Mouse (Mus musculus) Muller cell, postnatal 12 days (primary cell): ENCODE measurements around the gene Castor1.
"Not testable (repeated sequence)": the region's sequence is repeated elsewhere in the genome, so short reads cannot be mapped to it uniquely, and the experiment has no call there.

ENCODE experiments used
- DNase-seq: peaks from one replicate; pipeline ENCODE4 v3.0.0-alpha.2; 2015; ENCODE audit errors: inconsistent ontology term

Gene Castor1

DNA sequence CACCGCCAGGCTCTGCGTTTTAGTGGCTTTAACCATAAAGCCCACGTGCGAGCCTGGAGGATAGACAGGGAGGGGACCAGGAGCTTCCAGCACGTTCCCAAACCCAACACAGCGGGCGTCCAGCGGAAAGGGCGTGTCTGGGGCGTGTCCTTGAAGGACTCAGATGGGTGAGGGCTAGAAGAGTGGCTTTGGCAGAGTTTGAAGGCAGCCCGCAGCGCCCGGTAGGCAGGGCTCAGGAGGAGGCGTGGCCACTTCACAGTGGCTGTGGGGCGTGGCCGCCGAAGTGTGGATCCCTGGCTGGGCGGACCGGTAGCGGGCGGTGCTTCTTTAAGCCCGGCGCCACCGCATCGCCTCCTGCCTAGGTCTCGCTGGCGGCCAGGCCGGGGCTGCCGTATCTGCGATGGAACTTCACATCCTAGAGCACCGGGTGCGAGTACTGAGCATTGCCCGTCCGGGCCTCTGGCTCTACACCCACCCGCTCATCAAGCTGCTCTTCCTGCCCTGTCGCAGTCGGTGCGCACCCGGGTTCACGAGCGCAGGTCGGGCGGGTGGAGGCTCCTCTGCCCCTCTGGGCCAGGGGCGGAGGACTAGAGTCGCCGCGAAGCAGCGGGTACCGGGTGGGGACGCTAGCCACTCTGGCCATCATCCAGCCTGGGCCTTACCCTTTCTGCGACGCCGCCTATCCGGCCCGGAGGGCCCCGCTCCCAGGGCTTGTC, at the start of gene Castor1:
Gene Castor1 (plus strand): TSS at position 312 of the 716 bp plus-strand sequence.
- peak; percentile 93 for DNase-seq

DNA sequence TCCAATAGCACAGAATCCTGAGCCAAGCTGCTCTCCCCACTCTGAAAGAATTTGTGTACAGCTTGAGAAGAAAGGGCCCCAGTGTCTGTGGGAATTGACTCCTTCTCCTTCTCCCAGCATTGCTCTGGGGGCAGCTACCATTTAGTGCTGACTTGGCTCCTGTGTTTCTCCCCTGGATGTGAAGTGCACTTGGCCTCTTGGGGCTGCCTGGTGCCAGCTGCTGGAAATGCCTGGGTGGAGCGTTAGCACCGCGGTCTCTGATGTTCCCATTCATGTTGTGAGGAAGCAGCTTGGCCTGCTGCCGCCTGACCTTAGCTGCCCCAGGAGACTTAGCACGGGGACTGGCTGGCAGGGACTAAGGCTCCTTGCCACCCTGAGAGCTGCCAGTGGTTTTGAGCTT, 43.4 kb upstream of the Castor1 start:
- peak; percentile 72 for DNase-seq

DNA sequence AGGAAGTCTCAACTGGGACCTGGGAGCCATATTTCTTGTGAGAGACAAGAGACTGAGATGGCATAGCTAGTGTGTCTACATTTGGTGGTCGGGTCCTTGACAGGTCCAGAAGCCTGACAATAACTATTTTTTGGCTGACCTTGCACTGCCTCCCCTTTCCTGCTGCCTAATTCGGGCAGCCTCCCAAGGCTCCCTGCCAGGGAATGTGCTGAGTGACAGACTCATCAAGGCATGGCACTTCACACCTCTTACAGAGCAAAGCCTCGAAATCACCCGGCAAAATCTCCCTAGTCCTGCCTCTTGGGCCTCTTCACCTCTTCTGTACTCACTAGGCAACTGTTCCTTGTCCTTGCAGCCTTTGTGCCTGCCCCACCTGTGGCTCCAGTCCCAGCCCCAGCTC, 40.3 kb upstream of the Castor1 start:
- DNase-seq, result peak; percentile 63

DNA sequence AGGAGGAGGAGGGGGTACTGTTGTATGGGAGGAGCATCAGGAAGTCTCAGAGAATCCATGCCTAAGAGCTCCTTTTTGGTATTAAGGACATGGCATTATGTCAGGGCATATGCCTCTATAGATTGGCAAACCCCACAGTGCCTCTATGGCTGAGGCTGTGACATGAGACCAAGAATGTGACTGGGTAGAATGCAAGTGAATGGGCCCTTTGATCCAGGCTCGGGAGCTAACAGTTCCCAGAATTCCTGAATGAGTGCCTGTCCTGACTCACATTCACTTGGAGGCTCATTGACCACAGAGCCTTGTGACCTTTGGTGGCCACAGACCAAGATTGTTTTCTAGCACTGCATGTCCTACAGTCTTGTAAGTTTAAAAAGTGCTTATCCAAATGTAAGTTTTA, 36.0 kb upstream of the Castor1 start:
- peak; percentile 94 for DNase-seq

DNA sequence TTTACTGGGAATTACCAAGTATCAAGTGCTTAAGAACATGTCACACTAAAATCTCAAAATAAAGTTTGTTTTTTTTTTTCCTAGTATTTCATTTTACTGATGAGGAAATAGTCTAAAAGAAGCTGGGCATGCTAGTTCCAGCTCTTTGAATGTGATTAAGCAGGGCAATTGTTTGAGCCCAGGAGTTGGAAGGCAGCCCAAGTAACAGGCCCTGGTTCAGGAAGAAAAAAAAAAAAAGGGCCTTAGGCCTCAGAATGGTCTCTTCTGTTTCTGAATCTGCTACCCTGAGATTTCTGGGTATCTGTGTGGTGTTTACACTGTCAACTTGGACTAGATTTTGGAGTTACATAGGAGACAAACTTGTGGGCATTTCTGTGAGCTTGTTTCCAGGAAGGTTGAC, 34.5 kb upstream of the Castor1 start:
- DNase-seq, result peak; percentile 77

DNA sequence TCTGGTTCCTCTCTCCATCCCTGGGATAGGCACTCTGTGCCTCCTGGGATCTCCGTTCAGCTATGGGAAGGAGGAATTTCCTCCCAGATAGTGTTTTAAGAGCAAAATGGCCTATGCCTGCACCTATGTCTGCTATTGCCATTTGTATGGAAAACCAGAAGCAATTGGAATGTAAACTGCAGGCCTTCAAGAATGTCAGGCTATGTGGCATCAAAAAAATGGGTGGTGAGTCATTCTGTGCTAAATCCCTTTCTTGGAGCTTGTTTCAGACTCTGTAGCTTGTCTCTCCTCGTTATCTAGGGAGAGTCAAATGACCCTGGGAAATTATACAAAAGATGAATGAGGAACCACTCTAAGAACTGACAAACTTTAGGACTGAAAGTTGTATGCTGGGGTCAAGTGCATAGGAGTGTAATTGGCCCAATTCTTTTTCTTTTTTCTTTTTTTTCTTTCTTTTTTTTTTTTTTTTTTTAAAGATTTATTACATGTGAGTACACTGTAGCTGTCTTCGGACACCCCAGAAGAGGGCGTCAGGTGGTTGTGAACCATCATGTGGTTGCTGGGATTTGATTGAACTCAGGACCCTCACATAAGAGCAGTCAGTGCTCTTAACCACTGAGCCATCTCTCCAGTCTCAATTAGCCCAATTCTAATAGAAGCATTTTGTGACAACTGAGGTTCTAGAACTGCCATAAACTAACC, 33.6 kb upstream of the Castor1 start:
- peak; percentile 81 for DNase-seq

DNA sequence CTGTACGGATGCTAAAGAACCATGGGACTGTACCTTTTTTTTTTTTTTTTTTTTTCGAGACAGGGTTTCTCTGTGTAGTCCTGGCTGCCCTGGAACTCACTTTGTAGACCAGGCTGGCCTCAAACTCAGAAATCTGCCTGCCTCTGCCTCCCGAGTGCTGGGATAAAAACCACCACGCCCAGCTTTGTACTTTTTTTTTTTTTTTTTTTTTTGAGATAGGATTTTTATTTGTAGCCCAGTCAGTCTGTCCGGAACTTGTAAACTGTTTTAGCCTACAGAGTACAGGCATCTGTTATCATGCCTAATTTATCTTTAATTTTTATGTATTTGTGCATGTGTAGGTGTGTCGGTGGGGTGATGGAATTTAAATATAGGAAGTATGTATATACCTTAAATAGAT, 32.5 kb upstream of the Castor1 start:
- DNase-seq, result not testable (repeated sequence)

DNA sequence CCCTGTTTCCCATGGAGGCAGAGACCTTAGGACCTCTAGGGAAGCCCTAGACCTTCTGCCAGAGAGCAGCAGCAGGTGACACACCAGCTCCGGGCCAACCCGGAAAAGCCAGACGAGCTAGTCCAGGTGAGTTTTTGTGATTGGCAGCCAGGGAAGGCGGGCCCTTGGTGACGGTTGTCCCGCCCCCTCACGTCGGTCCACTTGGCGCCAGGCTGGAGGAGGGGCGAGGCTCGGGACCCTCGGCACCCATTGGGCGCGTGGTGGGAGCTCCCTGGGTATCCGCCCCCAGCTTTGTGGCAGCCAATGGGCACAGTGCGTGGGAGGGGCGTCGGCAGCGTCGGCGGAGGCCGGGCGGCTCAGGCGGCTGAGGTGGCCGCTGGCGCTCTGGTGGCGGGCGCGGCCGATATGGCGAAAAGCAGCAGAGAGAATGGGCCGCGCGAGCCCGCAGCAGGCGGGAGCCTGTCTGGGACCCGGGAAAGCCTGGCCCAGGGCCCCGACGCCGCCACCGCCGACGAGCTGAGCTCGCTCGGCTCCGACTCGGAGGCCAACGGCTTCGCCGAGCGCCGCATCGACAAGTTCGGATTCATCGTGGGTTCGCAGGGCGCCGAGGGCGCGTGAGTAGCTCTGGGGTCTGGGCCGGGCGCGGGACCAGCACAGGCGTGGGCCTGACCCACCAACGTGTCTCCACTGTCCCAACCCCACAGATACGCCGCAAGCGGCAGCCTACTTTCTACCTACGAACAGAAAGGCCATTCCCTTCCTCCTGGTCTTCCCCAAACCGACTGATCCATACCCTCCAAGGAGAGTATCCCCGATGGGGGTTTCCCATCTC, 31.3 kb upstream of the Castor1 start, which contains the start of gene Tbc1d10a:
Gene Tbc1d10a (plus strand): TSS at position 304 of the 832 bp plus-strand sequence.
- peak; percentile 99 for DNase-seq

DNA sequence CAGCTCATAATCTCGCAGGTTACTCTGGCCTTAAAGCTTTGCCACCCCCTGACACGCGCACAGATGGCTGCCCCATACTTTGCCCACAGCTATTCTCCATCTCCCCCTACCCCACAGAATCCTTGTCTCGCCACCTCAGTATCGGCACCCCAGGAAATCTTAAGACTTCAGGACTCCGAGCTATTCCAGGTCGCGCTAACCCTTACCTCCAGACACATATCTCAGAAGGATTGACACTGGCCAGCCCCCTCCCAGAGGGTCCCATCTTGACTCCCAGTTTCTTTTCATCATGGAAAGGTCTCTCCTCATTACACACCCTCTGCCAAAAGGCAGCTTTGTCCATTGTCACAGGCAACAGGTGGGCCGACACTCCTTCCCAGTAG, 30.7 kb upstream of the Castor1 start:
- no peak for DNase-seq

DNA sequence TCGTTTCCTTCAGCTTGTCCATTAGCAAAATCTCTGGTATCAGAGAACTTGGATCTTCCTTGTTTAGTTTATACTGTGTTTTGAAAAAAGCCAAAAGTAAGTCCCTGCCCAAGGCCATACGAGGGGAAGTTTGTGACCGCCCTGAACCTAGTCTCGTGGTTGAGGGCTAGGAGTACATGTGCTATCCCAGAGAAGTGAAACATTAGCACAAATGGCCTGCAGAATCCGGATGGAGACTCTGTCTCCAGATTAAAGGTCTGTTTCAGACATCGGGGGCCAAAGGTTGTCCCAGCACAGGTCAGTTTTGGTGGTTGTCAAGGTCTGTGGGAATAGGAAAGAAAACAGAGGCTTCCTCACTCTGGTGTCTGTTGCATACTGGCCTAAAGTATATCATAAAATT, 28.8 kb upstream of the Castor1 start:
- no peak for DNase-seq

DNA sequence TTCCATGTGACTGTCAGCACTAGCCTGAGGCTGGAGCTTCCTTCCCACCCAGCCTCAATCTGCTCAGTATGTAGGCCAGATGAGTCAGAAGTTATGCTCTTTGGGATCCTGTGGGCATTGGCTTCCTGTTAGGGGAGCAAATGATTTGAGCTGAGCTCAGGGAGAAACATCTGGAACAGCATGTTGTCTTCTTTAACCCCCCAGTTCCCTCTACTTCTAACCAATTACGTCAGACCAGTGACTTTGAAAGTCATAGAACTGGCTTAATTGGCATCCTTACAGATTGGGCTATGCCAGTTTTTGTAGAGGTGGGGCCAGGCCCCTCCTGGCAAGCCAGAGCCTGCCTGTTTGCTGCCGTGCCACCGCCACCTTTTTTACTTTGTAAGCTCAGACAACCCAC, 27.3 kb upstream of the Castor1 start:
- peak; percentile 64 for DNase-seq

DNA sequence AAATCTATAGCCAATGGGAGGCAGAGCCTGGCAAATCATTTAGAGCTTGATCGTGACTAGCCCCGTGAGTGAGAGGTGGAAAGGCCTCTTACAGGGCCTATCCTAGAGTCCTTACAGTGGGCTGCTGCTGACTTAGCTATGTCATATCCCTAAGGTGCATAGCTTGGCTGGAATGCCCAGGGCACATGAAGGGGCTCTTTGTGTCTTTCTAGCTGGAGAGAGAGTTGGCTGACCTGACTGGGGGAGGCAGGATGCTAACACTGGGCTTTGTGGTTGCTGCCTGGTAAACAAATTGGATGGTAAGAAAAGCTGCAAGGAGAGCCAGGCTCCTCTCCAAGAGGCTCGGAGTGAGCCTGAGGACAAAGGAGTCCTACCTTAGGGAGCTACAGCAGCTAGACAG, 25.3 kb upstream of the Castor1 start:
- DNase-seq, result no peak

DNA sequence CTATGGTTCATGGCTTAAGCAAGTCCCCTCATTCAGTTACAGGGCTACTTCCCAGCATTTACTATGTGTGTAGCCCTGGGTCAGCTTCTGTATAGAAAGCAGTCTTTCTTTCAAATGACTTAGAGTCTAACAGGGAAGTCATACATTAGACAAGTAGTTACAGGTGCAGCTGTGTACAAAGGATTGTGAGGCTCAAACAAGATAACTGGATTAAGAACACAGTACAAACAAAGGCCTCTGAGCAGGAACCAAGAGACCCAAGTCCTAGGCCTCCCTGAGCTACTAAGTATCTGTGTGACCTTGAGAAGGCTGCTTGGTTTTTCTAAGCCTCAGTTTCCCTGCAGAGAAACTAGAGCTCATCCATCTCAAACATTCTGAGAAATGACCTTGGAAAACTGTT, 24.6 kb upstream of the Castor1 start:
- DNase-seq, result no peak

DNA sequence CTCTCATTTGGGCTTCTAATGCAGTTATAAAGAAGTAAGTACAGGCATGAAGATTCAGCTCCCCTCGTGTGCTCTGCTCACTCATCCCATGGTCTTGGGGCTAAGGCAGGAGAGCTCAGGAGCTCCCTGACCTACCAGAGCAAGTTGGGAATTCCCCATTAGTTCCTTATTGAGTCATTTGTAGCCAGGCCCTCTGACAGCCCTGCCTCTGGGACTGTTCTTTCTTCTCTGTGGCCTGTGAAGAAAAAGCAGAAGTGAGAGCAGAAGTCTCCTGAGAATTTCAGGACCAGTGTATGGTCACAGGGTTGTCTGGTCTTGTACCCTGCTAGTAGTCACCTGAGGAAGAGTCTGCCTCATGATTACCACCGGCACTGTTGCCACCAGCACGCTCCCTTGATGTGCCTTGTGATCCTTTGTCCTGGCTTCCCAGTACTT, 22.4 kb upstream of the Castor1 start:
- no peak for DNase-seq

DNA sequence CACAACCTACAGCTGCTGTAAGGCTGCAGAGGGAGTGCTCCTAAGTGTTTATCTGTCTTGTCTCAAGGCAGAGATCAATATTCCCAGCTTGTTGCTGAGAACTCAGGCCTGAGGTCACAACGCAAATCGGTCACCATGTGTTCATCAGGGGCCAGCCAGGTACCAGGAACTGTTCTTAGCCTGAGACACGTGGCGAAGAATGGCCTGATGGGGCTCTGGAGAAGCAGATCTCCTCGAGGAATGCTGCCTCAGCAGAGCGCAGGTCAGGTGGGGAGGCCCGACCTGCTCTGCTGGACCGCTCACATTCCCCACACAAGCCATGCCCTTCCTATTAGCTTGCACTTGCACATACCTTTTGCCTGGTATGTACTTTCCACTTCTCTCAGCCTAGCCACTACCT, 21.4 kb upstream of the Castor1 start:
- no peak for DNase-seq

DNA sequence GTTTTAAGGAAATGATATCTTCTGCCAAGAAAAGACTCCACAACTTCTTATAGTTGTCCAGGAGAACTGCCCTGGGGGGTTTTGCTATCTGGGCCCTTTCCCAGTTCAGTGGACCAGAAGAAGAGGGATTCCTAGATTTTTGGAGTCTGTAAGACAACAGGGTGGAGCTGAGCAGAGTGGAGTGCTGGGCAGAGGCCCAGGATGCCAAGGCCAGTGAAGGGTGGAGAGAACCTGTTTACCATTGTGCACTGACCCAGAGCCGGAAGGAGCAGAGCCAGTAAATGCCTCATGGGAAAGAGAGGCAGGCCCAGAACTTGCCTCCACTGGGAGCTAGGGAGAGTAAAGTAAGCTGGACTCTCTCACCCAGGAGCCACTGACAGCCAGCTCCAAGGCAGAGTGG, 20.3 kb upstream of the Castor1 start:
- DNase-seq, result peak; percentile 70

DNA sequence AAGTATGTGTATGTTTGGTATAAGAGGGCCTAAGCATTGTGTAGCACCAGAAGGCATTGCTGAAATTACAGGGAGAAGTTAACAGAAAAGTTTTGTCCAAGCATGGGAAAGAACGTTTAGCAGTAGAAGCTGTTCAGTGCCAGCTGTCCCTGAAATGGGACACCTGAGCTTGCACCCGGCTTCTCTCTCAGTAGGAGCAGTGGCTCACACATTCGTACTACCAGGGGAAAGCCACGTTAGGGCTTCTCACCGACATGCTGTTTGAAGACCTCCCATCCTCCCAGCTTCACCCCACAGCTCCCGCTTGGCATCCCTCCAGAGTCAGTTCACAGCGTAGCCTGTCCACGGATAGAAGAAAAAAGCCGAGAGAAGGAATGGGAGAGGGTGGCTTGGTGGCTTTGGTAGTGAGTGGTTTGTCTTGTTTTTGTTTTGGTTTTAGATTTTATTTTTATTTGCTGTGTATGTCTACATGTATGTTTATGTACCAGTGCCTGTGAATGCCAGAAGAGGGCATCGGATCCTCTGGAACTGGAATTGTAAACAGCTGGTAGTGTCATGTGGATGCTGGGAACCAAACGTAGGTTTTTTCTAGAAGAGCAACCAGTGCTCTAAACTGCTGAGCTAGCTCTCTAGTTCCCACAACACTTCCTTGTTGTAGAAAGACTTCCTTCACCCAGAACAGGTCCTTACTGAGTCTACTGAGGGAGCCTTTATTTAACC, 15.9 kb upstream of the Castor1 start:
- DNase-seq, result no peak

DNA sequence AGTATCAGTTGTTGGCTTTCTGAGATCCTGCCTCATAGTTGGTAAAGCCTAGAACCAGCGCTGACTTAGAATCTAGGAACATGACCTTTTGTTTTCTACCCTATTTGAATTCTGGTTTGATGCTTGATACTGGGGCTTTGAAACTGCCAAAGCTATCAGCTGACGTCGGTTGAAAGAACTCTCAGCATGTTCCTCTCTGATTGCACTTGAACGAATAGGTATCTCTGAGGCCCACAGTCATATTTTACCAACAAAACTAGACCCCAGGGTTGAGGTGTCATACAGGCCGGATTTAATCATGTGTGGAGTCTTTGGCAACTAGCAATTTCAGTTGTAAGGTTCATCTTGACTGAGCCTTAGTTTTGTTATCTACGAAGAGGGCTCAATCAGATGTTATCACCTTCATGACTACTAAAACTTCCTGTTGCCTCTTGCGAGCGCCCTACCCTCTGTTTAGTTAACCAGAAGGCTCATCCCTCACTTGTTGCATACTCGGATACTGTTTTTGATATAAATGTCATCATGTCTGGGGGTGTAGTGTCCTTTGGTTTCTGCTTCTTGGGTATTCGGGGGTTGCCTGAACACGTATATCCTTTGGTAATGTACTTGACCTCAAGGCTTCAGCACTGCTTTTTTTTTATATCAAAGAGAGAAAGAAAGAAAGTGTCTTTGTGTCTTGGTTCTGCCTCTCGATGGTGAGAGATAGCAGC, 14.9 kb upstream of the Castor1 start:
- no peak for DNase-seq

DNA sequence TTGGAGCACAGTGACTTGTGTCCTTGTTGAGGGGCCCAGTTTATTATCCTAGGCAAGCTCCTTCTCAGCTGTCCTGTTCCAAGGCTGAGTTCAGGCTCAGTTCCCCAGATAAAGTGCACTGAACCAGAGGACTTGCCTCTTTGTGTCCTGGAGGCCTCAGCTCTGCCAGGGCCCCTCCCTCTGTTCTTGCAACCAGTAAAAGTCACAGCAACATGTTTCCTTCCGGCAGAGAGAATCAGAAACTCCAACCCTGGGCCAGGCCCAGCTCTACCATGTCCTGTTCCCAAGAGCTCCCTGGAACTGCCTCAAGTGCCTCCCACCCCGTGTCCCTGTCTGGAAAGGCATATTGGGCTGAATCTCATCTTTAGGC, 14.3 kb upstream of the Castor1 start:
- DNase-seq, result no peak

DNA sequence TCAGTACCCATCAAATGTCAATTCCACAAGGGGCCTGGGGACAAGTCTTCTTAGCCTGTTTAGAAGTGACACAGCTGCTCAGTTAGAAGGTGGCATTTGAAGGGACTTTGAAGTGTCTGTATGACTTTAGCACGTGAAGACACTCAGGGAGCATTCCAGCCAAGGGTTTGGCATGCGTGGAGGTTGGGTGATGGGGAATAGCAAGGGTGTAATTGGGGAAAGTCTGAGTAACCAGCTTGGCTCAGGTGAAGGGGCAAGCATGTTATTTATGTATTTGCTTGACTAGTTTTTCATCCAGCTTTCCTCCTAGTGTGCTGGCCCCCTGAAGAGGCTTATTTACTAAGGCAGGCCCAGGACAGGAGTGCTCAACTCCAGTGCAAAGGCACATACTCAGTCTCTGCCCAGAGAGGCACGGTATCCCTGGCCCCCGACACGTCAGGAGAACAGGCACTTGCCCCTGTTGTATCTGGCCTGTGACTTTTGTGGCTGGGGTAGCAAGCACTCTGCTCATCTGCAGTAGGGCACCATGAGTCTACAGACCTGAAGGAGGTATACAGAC, 12.8 kb upstream of the Castor1 start:
- DNase-seq, result no peak

DNA sequence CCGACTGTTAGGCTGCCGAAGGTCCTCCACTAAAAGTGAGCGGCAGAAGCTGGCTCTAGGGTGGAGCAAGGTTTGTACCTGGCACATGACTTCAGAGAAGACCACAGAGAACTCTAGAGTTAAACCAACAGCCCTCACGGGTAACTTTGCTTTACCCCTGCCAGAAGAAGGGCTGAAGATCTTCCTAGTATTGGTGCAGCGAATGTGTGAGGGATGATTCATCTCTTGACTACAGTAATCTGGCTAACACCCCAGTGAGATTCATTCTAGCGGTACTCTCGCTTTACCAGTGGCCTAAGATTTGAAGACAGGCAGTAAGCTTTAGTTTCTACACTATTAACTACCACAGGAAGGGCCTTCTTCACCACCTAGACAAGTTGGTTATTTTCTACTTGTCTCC, 12.1 kb upstream of the Castor1 start:
- DNase-seq, result no peak
